Mouse (Mus musculus) erythroid progenitor cell, adult 5-6 weeks (primary cell): Measurements from ENCODE around the gene Nt5c2. TPM values are rescaled to one million over a fixed set of nuclear protein-coding genes. Genes with fewer than 3 reads are reported as not detected.

ENCODE experiments used
- ATAC-seq: replicated peaks from 2 replicates; pipeline ENCODE4 v1.8.0; 2016; ENCODE audit warnings: moderate number of reproducible peaks, mild to moderate bottlenecking, moderate TSS enrichment, inconsistent platforms; ENCODE audit not compliant: poor library complexity, low FRiP score, severe bottlenecking
- total RNA-seq, 2 experiments: library from RNA; stranded (forward) in 1 of 2; stranded (reverse) in 1 of 2; fragments of 150-400 nt in 1 of 2; fragments of 186-747, 209-891 nt in 1 of 2; gene quantifications; 2 replicates each; pipeline versions ENCODE4 v1.2.3 to v1.2.4; 2015 to 2017; ENCODE audit warnings: low replicate concordance in 2 of 2

Gene Nt5c2
- total RNA-seq (2015; ENCODE audit: low replicate concordance) = 26.4 and 41.4 TPM in 2 replicates
- 34.8 and 47.9 TPM in 2 replicates for total RNA-seq (2017; ENCODE audit: low replicate concordance)

DNA sequence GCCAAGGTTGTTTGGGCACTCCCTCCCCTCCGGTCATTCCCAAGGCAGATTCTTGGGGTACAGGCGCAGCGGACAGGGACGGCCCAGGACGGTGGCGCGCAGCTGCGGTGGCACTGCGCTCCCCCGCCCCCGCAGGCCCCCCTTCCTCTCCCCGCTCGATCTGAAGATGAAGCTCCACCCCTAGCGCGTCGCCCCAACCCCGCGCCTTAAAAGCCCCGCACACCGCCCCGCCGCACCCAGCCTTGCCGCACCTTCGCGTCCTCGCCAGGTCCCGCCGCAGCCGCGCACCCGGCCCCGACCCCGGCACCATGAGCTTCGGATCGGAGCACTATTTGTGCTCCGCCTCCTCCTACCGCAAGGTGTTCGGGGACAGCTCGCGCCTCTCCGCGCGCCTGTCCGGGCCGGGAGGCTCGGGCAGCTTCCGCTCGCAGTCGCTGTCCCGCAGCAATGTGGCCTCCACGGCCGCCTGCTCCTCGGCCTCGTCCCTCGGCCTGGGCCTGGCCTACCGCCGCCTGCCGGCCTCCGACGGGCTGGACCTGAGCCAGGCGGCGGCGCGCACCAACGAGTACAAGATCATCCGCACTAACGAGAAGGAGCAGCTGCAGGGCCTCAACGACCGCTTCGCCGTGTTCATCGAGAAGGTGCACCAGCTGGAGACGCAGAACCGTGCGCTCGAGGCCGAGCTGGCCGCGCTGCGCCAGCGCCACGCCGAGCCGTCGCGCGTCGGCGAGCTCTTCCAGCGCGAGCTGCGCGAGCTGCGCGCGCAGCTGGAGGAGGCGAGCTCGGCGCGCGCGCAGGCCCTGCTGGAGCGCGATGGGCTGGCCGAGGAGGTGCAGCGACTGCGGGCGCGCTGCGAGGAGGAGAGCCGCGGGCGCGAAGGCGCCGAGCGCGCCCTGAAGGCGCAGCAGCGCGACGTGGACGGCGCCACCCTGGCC is at the start of gene Nt5c2, which contains the start of gene Ina:
TSS of gene Nt5c2 (minus strand) at position 707 of the 935 bp plus-strand sequence.
TSS of gene Ina (plus strand) at position 252 of the 935 bp plus-strand sequence.
- ATAC-seq = no peak

DNA sequence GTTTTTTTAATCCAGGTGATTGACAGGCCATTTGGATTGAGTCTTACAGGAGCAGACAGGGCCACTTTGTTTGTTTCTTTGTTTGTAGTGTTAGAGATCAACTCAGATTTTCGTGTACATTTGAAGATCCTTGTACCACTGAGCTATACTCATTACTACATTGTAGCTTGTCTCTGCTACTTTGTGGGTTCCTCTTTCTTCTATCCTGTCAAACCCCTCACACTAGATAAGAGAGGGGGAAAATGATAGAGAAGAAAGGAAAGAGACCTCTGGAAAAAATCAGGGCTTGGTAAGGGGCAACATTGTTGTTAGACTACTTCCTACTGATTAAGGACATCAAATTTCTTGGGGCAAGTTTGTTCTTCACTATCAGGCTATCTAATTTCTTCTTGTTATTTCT is 42.7 kb upstream of the Nt5c2 start:
- no peak for ATAC-seq

DNA sequence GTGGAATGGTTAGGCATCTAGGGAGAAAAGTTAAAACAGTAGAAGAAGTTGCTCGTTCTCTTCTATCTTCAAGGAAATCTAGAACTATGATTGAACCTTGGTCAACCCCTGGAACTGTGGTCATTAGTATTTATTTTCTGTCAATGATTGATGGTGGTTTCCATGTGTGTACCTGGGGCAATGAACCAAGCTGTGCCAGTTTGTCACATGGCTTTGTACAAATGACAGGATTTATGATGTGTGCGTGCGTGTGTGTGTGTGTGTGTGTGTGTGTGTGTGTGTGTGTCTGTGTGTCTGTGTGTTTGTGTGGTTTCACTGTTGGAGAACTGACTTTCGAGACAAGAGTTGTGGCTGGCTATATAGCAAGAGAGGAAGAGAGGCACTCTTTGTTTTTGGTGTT is 38.5 kb upstream of the Nt5c2 start:
- ATAC-seq = no peak

- ATAC-seq = no peak
Observed at GRCm38 (mm10) chr19:47052927-47053326, 38.0 kb upstream of the Nt5c2 start.

GRCm38 (mm10) chr19:47050271-47051032 is 35.5 kb upstream of the Nt5c2 start, which contains the start of gene Pcgf6:
Gene Pcgf6, minus strand, starts transcription at chr19:47050906.
- ATAC-seq = peak; percentile 85

GRCm38 (mm10) chr19:47049840-47050239 is 34.9 kb upstream of the Nt5c2 start:
- no peak for ATAC-seq

- no peak for ATAC-seq
Observed at GRCm38 (mm10) chr19:47049061-47049460, 34.1 kb upstream of the Nt5c2 start.

DNA sequence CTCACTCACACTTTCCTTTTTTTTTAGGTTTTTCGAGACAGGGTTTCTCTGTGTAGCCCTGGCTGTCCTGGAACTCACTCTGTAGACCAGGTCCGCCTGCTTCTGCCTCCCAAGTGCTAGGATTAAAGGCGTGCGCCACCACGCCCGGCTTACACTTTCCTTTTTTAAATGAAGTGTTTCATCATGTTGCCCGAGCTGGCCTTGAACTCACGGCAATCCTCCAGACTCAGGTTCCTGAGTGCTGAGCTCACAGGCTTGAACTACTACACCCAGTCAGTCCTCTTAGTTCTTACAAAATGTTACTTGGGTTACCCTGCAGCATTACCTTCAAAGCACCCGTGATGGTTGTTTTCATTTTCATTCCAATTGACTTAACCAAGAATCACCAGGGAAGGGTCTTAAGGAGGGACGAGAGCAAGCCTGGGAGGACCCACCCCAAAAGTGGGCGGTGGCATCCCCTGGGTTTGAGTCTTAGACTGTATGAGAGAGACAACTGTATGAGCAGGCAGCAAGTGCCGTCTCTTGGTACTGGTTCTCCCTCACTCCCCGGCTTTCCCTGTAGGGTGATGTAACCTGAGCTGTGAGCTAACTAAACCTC is 32.4 kb upstream of the Nt5c2 start:
- ATAC-seq = no peak

- no peak for ATAC-seq
Observed at GRCm38 (mm10) chr19:47046343-47046742, 31.4 kb upstream of the Nt5c2 start.

DNA sequence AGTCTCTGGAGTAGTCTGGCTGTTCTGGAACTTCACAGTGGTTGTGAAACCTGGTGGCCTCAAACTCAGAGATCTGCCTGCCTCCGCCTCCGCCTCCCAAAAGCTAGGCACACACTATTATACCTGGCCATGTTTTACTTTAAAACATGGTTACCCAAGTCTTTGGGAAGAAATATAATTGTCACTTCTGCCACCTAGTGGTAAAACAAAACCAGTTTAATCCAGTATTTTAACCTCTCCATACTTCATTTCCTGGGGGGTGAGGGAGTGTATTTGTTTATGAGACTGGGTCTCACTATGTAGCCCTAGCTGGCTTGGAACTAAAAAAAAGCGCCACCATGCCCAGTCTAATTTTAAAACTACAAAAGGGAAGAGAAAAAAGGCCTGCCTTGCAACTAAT is 28.7 kb upstream of the Nt5c2 start:
- ATAC-seq = no peak

DNA sequence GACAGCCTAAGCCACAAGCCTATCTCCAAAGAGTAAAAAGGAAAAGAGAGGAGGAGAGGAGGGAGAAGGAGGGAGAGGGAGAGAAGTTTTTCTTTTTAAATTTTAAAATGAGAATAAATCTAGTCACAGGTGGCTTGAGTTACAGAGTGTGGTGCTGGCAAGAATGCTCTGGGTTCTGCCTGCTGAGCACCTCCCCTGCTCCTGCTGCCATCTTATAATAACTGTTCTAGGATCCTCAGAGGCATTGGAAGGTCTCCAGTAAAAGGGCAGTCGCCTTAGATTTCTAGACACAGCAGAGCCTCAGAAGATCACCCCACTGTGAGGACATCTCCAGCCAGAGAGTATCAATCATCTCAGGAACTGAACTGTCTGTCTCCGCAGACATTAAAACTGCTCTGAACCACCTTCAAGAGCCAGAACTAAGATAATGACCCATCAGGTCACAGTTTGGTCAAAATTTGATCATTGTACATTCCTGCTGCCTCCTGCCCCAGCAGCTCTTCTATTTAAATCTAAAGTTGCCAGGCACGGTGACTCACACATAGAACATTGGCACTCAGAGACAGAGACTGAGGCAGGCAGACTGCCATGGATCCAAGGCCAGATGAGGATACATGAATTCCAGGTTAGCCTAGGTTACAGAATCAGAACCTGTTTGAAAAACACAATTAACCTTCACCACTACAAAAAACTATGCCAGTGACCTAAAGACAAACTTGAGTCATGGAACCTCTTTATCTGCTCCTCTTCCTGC is 25.9 kb upstream of the Nt5c2 start:
- ATAC-seq = no peak

- no peak for ATAC-seq
Observed at GRCm38 (mm10) chr19:47036596-47036995, 21.6 kb upstream of the Nt5c2 start.

GRCm38 (mm10) chr19:47034916-47035315 is 20.0 kb upstream of the Nt5c2 start:
- ATAC-seq = no peak

- no peak for ATAC-seq
Observed at GRCm38 (mm10) chr19:47031770-47032169, 16.8 kb upstream of the Nt5c2 start.

DNA sequence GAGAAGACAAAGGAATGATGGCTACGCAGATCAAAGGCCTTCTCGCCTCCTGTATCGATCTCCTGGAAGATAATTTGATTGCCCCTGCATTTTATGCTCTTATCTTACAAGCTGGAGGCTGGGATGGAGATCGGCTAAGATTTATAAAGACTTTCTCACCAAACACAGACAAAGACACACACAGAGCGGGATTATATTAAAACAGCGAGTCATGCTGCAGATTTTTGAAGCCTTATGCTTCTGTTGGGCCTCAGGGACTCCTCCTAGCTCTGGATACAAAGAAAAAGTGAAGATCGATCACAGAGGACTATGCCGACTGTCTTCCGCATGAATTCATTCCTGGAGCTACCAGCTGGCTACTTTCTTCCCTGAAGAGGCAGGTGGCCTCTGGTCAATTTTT is 14.8 kb upstream of the Nt5c2 start:
- ATAC-seq = no peak

- ATAC-seq = no peak
Observed at GRCm38 (mm10) chr19:47026513-47026912, 11.6 kb upstream of the Nt5c2 start.

DNA sequence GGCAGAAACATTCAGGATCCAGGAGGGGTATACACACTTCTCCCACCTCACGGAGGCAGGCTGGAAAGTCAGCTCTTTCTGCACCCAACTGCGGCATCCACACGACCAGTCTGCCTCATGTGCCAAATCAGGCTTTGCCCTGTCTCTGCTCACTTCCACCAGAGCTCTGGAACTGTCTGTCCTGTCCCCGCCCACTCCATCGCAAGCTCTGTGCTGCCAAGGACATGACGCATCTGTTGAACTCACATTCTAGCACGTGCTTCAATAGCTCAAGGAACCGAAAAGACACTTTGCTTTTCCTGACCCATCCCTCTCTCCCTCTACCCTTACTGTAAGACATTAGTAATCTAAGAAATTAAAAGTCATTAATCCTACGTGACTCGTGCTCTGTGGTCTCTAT is 10.0 kb upstream of the Nt5c2 start:
- no peak for ATAC-seq

GRCm38 (mm10) chr19:47023546-47023945 is 8.6 kb upstream of the Nt5c2 start:
- no peak for ATAC-seq

DNA sequence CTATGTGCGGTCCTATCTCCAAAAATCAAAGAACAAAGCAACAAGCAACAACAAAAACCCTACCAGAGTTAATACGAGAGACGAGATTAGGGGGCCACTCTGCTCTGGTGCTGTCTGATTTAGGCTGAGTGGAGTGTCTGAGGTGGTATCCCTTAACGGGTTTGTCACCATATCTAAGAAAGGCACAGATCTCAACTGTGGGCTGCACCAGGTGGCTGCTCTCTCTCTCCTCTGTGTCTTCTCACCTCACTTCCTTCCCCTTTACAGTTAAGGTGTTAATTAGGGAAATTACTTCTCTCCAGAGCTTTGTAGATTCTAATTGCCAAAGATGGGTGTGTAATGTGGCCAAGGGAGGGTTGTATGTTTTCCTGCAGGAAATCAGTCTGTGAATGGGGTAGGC is 7.8 kb upstream of the Nt5c2 start:
- no peak for ATAC-seq

- no peak for ATAC-seq
Observed at GRCm38 (mm10) chr19:47019326-47019725, 4.4 kb upstream of the Nt5c2 start.
